Mouse (Mus musculus) T-helper 1 cell (primary cell): ENCODE measurements around the gene Wdr59.
"Not testable (repeated sequence)": the region's sequence is repeated elsewhere in the genome, so short reads cannot be mapped to it uniquely, and the experiment has no call there.

Source experiments
- in situ Hi-C: fragments of 300-600 bp; cut with MboI, MseI; formaldehyde crosslinking; loops from one replicate; pipeline ENCODE4 v1.15.1; 2025; ENCODE audit warnings: high pct_unique_total_duplicates

The Wdr59 gene

DNA sequence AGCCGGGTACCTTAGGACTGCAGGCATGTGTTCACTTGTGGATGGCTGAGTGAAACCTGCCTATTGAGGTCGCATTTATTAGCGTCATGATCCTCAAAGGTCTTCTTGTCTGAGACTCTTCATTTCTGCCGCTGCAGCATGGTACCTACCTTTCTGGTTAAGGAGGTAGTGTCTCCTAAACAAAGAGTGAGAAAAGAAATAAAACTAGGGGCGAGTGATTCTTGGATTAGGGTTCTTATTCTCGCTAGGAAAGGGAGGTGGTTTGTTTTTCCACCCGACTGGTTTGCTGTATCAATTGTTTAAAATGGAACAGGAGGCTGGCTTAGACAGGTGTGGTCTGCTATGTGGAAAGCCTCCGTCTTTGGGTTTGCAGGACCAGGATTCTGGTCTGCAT is 15.9 kb upstream of the Wdr59 start:
- in situ Hi-C loops: no loop called here

- in situ Hi-C loops: no loop called here
These were observed 15.3 kb upstream of the Wdr59 start for GRCm38 (mm10) chr8:111536978-111537764.

DNA sequence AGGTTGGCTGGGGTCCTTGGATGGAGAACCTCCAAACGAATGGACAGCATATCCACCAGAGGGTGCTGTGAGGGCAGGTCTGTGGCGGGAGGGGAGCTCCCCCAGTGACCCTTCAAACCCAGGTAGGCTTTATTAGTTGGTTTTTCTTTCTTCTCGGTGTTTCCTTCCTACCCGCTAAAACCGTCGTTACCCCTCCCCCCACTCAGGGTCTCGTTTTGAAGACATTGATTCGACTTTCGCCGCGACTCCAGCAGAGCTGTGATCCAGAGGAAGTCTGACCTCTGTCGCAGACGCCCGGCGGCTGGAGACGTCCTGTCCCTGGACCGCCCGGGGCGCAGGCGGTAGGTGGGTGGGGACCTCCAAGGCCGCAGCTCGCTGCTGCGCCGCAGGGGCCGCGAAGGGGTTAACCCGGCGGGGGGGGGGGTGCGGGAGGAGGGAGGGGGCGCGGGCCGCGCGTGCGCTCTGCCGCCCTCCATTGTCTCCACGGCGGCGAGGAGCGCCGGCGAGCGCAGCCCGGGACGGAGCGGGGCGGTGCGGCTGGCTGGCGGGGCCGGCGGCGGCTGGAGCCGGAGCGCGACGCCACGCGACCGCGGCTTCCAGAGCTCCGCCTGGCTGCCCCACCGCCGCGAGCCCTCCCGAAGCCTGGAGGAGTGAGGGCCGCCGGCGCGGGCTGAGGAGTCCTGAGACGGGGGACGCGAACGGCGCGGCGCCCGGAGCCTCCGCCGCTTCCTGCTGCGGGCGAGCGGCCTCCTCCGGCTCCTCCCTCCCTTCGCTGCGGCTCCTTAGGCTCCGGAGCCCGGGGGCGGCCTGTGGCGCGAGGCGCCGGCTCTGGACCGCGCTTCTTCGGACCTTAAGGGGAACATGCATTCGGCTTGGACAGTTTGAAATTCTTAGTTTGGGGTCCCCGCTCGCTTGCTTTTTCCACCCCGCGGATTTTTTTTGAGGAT is 14.4 kb upstream of the Wdr59 start, which contains the start of gene Znrf1:
Gene Znrf1, plus strand, starts transcription at position 67 of the 947 bp plus-strand sequence.
- in situ Hi-C loops: no loop called here

DNA sequence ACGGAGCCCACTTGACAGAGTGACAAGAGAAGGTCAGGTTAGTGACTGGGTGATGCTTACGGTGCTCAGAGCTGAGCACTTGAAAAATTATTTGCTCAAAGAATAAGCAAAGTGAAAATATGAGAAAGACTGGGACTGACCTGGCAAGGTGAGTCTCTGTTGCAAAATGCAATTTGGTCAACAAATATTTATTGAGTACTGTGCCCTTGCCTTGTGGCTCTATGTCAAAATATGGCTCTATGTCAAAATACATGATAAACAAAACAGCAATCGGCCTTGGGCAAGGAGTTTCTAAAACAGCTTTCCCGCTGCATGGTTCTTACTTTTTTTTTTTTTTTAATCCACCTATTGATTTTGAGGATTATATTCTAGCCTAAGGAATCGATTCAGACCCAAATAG is 13.6 kb upstream of the Wdr59 start:
- in situ Hi-C loops: no loop called here

DNA sequence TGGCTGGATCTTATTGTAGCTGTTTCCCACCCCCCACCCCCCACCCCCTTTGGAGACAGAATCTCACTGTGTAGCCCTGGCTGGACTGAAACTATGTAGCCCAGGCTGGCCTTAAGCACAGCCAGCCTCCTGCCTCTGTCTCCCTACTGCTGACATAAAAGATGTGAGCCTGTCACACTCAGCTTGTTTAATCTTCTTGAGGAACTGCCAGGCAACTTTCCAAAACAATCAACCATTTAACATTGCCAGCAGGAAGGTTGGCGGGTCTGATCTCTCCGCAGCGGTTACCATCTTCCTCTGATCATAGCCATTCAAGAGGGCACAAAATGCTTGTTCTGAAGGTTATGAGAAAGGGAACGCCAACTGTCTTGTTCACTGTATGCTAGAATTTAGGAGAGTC is 11.6 kb upstream of the Wdr59 start:
- in situ Hi-C loops: loop anchor here (5.0 kb wide), 1 partner anchor 94 kb away; no protein-coding TSS in a partner anchor

DNA sequence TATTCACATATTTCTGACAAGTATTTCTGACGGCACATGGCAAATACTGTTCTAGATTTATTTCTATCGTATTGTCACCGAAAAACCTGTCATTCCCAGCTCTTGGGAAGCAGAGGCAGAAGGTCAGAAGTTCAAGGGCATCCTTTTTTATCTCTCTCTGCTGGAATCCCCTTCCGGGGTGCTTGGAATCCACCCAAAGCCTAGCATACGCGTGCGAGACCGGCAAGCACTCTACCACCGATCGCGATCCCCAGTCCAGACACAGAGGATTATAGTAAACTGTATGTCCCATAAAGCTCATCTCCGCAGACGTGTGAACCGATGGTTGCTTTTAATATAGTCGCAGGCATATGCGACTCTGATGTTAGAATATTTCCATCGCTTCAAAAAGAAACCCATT is 9.7 kb upstream of the Wdr59 start:
- in situ Hi-C loops: loop anchor here (5.0 kb wide), 1 partner anchor 96 kb away; no protein-coding TSS in a partner anchor

- in situ Hi-C loops: loop anchor here (5.0 kb wide), 1 partner anchor 96 kb away; no protein-coding TSS in a partner anchor
These were observed 9.3 kb upstream of the Wdr59 start for GRCm38 (mm10) chr8:111531191-111531590.

GRCm38 (mm10) chr8:111528071-111528470 is 6.2 kb upstream of the Wdr59 start:
- in situ Hi-C loops: loop anchor here (5.0 kb wide), 1 partner anchor 64 kb away; no protein-coding TSS in a partner anchor

GRCm38 (mm10) chr8:111527149-111527548 is 5.3 kb upstream of the Wdr59 start:
- in situ Hi-C loops: loop anchor here (5.0 kb wide), 1 partner anchor 65 kb away; no protein-coding TSS in a partner anchor

- in situ Hi-C loops: loop anchor here (5.0 kb wide), 1 partner anchor 66 kb away; no protein-coding TSS in a partner anchor
These were observed 4.6 kb upstream of the Wdr59 start for GRCm38 (mm10) chr8:111526403-111527024.

GRCm38 (mm10) chr8:111517466-111517865 is 4.4 kb downstream of the Wdr59 start:
- in situ Hi-C loops: no loop called here

DNA sequence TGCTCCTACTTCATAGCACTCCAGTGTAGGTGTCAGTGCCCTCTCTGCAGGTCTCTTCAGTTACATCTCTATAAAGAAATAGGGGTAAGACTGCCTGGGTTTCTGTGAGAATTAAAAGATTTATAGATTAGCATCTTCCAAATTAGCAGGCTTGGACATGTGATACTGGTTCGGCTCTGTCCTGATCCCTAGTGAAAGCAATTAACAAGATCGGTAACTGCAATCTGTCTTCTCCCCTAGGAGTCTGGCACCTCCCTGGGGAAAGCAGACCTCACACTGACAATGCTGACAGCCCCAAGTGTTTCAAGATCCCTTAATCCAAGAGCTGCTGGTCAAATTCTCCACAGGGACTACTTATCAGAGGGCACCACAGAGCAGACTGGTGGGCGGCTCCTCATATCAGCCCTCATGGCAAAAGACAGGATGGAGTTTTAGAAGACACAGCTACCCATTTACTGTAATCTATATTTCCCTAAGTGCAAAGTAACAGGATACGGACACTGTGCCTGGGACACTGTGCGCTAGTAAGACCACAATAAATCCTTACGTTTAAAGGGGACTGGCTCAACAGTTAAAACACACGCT is 5.3 kb downstream of the Wdr59 start:
- in situ Hi-C loops: no loop called here

DNA sequence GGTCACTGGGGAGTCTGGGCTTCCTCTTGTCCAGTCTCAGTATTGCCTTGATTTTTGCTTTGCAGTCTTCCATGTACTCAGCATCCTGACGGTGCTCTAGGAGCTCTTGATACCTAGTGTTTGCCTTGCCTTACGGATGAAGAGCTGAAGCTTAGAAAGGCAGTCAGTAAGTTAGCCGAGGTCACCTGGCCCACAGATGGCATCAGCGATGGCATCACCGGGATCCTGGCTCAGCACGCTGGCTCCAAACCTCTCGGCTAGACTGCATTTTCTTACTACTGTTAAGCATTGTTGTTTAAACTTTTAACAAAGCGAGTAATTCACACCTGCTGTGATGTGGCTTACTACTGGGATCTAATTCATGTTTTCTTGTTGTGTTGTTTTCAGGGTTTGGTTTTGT is 8.4 kb downstream of the Wdr59 start:
- in situ Hi-C loops: no loop called here

DNA sequence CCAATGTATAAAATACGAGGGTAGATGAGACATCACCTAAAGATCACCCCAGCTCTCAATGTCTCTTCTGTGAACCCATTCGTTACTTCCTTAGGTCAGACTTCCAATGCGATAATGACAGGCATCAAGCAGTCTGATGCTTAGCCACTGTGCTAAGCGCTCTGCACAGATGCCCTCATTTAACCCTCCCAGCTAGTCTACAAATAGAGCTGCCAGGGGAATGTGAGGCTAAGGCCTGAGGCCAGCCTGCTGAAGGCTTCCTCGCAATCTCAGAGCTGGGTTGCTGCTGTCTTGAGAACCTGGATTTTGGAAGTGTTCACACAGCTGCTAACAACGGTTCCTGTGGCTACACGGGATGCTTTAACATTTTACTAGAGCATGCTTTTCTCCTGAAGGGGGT is 9.0 kb downstream of the Wdr59 start:
- in situ Hi-C loops: no loop called here

- in situ Hi-C loops: no loop called here
These were observed 11.5 kb downstream of the Wdr59 start for GRCm38 (mm10) chr8:111510401-111510800.

DNA sequence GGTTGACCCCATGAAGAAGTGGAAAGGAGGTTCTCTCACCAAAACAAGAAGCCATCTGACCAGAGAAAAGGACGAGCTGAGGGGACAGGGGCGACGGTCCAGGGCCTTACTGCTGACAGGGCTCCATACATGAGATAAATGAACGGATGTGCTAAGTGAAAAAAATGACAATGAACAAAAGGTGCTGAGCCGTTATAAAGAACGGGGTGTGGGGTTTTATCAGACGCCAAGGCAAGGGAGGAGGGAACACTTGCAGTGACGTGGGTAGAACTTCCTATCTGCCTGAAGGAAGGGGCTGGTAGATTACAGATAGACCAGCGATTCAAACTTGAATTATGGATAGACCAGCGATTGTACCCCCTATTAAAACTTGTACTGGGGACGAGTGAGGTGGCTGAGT is 12.6 kb downstream of the Wdr59 start:
- in situ Hi-C loops: no loop called here

DNA sequence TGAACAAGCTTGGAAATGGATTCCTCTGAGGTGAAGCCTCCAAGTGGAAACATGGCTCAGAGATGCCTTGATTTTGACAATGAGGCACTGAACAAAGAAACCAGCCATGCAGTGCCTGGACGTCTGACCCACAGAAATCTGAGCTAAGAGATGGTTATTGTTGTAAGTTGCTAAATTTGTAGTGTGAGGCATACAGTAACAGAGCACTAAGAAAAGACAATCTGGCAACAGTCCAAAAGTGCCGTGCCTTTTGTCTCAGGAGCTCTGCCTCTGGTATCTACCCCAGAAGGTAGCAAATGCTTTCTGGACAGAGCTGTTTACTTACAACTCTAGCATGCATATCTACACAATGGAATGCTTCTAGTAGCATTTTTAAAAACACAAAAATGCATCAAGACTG is 13.3 kb downstream of the Wdr59 start:
- in situ Hi-C loops: no loop called here

DNA sequence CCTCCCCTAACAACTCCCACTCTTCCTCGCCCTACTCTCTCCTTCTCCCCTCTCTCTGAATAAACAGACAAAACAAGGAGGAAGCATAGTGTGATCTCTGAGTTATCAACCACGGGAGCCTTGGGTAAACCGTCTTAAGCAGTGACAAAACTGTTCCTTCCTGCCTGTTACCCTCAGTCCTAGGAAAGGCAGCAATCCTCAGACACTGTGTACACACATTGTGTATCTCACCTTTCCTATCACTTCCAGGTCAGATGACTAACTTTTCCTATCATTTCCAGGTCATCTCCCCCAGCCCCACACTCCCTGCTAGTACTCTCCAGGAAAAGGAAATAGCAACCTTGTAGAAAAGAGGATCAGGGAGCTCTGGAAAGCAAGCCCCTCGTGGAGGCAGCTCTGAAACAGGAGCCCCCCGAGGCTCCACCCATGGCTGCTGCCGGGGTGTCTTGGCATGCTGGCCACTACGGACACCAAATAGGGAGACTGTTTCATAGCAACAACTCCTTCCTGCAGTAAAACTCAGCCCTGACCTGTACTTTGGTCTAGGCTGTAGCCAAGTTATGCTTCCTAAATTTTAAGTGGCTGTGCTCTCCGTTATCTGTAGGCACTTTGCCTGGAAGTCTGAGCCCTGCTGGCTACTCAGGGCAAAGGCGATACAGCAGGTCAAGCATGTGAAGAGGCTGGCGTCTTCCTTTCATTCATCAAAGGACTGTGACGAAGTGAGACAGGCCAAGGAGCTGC is 20.0 kb downstream of the Wdr59 start:
- in situ Hi-C loops: no loop called here

- in situ Hi-C loops: not testable (repeated sequence)
These were observed 23.6 kb downstream of the Wdr59 start for GRCm38 (mm10) chr8:111498249-111498648.

GRCm38 (mm10) chr8:111496326-111496725 is 25.6 kb downstream of the Wdr59 start:
- in situ Hi-C loops: no loop called here

DNA sequence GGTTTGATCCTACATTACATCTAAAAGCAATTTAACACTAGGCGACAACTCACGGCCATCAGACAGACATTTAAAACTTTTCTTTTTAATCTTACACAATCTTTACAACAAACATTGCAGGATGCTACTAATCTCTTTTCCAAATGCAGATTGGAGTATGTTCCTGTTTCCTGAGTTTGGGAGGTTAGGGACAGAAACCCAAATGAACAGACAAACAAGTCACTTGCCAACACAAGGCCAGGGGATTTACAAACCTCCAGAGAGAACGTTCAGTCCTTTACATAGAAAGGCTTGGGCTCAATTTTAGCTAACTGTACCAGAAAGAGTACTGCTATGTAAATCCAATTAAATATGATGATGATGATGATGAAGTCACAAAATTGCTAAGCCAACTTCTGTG is 28.7 kb downstream of the Wdr59 start:
- in situ Hi-C loops: no loop called here
